Mouse (Mus musculus): ENCODE results near the gene Rhbdl1. TPM values are rescaled to one million over a fixed set of nuclear protein-coding genes. Genes with fewer than 3 reads are reported as not detected.

The Rhbdl1 gene
- polyA plus RNA-seq, 1 experiment from 2014 or later = 42.2 TPM

- 21% methylated on average over 23 of the region's 23 CpGs for WGBS
- Histone ChIP-seq H3K36me3 (ENCODE audit: control insufficient read depth, insufficient read depth) (peaks cover 22% of the 10 kb centered on the region), H3K27me3 (replicated peaks; ENCODE audit: control insufficient read depth, insufficient read depth, low read length) (no peaks in the 10 kb centered on the region), H3K4me1 (replicated peaks; ENCODE audit: control insufficient read depth, insufficient read depth, low read length) (peaks cover 54% of the 10 kb centered on the region), H3K4me2 (ENCODE audit: low read length) (peak overlapping the region; percentile 54), H3K9me3 (ENCODE audit: control insufficient read depth, low read length) (no peaks in the 10 kb centered on the region), H3K27ac (ENCODE audit: low read length) (peak overlapping the region; percentile 67), H3K9ac (replicated peaks; ENCODE audit: low read depth, low read length) (peak overlapping the region; percentile 80), H3K4me3 (replicated peaks; ENCODE audit: low read length) (peak overlapping the region; percentile 54)
- no peak for ATAC-seq
Measured at GRCm38 (mm10) chr17:25836397-25837075, 559 bp downstream of the Rhbdl1 start.

- WGBS = 91% methylated on average over 16 of the region's 16 CpGs
- no peak overlapping the region for H3K9ac ChIP-seq (replicated peaks; ENCODE audit: low read depth, low read length)
- H3K27ac ChIP-seq (ENCODE audit: low read length) = no peak overlapping the region
- no peak overlapping the region for H3K4me3 ChIP-seq (replicated peaks; ENCODE audit: low read length)
- no peaks in the 10 kb centered on the region for H3K9me3 ChIP-seq (ENCODE audit: control insufficient read depth, low read length)
- H3K36me3 ChIP-seq (ENCODE audit: control insufficient read depth, insufficient read depth) = peaks cover 23% of the 10 kb centered on the region
- no peaks in the 10 kb centered on the region for H3K27me3 ChIP-seq (replicated peaks; ENCODE audit: control insufficient read depth, insufficient read depth, low read length)
- ATAC-seq = no peak
- H3K4me1 ChIP-seq (replicated peaks; ENCODE audit: control insufficient read depth, insufficient read depth, low read length) = peaks cover 61% of the 10 kb centered on the region
- H3K4me2 ChIP-seq (ENCODE audit: low read length) = no peak overlapping the region
Measured at GRCm38 (mm10) chr17:25835816-25836215, 1.3 kb downstream of the Rhbdl1 start.

DNA sequence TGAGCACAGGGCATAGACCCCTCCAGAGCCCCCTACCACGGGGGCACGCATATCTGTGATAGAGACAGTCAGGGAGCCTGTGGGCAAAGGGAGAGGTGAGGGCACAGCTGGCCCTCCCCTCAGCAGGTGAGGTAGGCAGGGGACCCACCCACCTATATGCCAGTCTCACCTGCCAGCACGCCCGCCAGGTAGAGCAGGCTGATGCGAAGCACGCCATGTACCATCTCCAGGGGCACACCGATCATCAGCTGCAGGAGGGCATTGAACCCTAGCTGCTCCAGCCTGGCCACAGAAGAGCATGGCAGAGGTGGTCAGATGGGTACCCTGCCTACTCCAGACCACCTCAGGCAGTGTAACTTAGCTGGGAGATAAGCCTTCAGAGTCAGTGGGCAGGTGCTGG lies 1.8 kb downstream of the Rhbdl1 start:
- 95% methylated on average over 7 of the region's 7 CpGs for WGBS
- H3K36me3 ChIP-seq (ENCODE audit: control insufficient read depth, insufficient read depth) = peaks cover 22% of the 10 kb centered on the region
- H3K9me3 ChIP-seq (ENCODE audit: control insufficient read depth, low read length) = no peaks in the 10 kb centered on the region
- H3K4me3 ChIP-seq (replicated peaks; ENCODE audit: low read length) = no peak overlapping the region
- peaks cover 65% of the 10 kb centered on the region for H3K4me1 ChIP-seq (replicated peaks; ENCODE audit: control insufficient read depth, insufficient read depth, low read length)
- no peak overlapping the region for H3K4me2 ChIP-seq (ENCODE audit: low read length)
- no peak overlapping the region for H3K9ac ChIP-seq (replicated peaks; ENCODE audit: low read depth, low read length)
- H3K27me3 ChIP-seq (replicated peaks; ENCODE audit: control insufficient read depth, insufficient read depth, low read length) = no peaks in the 10 kb centered on the region
- no peak for ATAC-seq
- H3K27ac ChIP-seq (ENCODE audit: low read length) = no peak overlapping the region

DNA sequence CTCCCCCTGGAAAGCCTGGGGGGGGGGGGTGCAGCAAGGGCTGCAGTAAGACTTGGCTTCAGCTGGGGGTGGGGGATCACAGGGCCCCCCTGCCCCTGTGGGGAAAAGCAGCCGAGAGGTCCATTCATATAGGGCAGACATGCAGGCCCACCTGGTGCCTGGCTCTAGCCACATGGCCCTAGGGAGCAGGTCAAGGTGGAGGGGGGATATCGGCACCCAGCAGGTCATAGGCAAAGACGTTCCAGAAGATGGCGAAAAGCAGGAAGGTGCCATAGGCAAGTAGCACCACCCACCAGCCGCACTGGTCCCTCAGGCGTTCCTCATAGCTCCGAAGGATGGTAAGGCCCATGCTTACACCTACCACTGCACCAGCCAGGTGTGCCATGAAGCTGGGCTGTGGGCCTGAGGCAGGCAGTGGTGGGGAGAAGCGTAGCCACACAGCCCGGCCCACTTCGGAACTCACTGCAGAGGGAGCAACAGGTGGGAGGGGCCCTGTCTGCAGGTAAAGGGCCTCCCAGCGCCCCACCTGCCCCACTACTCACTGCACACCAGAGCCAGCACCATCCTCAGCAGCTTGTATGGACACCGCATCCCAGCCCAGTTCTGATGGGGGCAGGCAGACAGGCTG lies 2.4 kb downstream of the Rhbdl1 start:
- Histone ChIP-seq H3K9ac (replicated peaks; ENCODE audit: low read depth, low read length) (peak overlapping the region; percentile 84; the same call in 1 of the 2 replicates), H3K36me3 (ENCODE audit: control insufficient read depth, insufficient read depth) (peaks cover 23% of the 10 kb centered on the region), H3K4me1 (replicated peaks; ENCODE audit: control insufficient read depth, insufficient read depth, low read length) (peaks cover 71% of the 10 kb centered on the region), H3K4me2 (ENCODE audit: low read length) (peak overlapping the region; percentile 88), H3K27me3 (replicated peaks; ENCODE audit: control insufficient read depth, insufficient read depth, low read length) (no peaks in the 10 kb centered on the region), H3K27ac (ENCODE audit: low read length) (no peak overlapping the region), H3K9me3 (ENCODE audit: control insufficient read depth, low read length) (no peaks in the 10 kb centered on the region), H3K4me3 (replicated peaks; ENCODE audit: low read length) (no peak overlapping the region; the same call in 1 of the 2 replicates)
- ATAC-seq = no peak
- 87% methylated on average over 12 of the region's 12 CpGs for WGBS

- 50% methylated on average over 6 of the region's 6 CpGs for WGBS
- Histone ChIP-seq H3K4me1 (replicated peaks; ENCODE audit: control insufficient read depth, insufficient read depth, low read length) (peaks cover 75% of the 10 kb centered on the region), H3K9ac (replicated peaks; ENCODE audit: low read depth, low read length) (peak overlapping the region; percentile 84)
Measured at GRCm38 (mm10) chr17:25833961-25834594, 3.0 kb downstream of the Rhbdl1 start.

GRCm38 (mm10) chr17:25833291-25833663 lies 3.8 kb downstream of the Rhbdl1 start, which contains the start of gene Stub1:
Stub1 (minus strand) TSS chr17:25833404.
- Histone ChIP-seq H3K9me3 (ENCODE audit: control insufficient read depth, low read length) (no peaks in the 10 kb centered on the region), H3K4me3 (replicated peaks; ENCODE audit: low read length) (peak within 1 kb of the TSS; percentile 94), H3K4me1 (replicated peaks; ENCODE audit: control insufficient read depth, insufficient read depth, low read length) (peaks cover 77% of the 10 kb centered on the region), H3K36me3 (ENCODE audit: control insufficient read depth, insufficient read depth) (peaks cover 14% of the 10 kb centered on the region), H3K27me3 (replicated peaks; ENCODE audit: control insufficient read depth, insufficient read depth, low read length) (no peaks in the 10 kb centered on the region), H3K9ac (replicated peaks; ENCODE audit: low read depth, low read length) (peak within 1 kb of the TSS; percentile 86), H3K27ac (ENCODE audit: low read length) (peak within 1 kb of the TSS; percentile 94), H3K4me2 (ENCODE audit: low read length) (peak within 1 kb of the TSS; percentile 88)
- peak; percentile 31; the same call in 1 of the 2 replicates for ATAC-seq
- WGBS = under 1% methylated on average over 24 of the region's 24 CpGs

More at GRCm38 (mm10) chr17:25833961-25834594, 3.0 kb downstream of the Rhbdl1 start:
- Histone ChIP-seq H3K4me2 (ENCODE audit: low read length) (peak overlapping the region; percentile 88), H3K4me3 (replicated peaks; ENCODE audit: low read length) (peak overlapping the region; percentile 94), H3K36me3 (ENCODE audit: control insufficient read depth, insufficient read depth) (peaks cover 17% of the 10 kb centered on the region), H3K9me3 (ENCODE audit: control insufficient read depth, low read length) (no peaks in the 10 kb centered on the region), H3K27ac (ENCODE audit: low read length) (peak overlapping the region; percentile 94), H3K27me3 (replicated peaks; ENCODE audit: control insufficient read depth, insufficient read depth, low read length) (no peaks in the 10 kb centered on the region)
- ATAC-seq = no peak

DNA sequence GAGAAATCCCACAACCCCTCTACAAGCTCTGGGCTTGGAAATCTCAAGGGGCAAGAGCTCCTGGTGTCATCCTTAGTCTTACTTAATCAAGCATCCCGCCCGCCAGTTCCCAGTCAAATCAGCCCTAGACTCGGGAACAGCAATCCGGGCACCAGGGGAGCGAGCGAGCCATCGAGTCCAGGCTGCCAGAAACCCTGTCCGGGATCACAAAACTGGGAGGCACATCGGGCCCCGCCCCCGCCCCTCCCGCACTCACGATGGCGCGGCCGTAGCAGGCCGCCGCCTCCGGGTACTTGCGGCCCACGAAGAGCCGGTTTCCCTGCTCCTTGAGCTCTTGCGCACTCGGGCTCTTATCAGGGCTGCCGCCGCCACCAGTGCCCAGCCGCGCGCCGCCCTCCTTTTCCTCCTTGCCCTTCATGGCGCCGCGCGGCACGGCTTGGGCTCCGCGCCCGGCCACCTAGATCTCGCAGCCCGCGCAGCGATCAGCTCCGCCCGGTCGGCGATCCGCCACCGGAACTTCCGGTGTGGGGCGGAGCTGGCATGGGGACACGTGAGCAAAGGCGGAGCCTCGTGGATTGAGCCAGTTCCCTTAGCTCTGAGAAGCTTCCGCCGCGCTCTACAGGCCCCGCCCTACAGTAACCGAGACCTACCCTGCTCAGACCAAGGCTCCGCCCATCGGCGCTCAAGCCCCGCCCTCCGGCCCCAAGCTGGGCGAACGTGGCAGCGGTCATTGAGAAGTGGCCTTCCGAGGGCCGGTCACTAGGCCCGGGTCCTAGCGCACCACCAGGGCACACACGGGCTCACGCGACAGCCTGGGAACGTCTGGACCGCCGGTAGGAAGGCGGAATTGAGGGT lies 4.4 kb downstream of the Rhbdl1 start:
- WGBS = under 1% methylated on average over 73 of the region's 77 CpGs
- H3K27me3 ChIP-seq (replicated peaks; ENCODE audit: control insufficient read depth, insufficient read depth, low read length) = no peaks in the 10 kb centered on the region

GRCm38 (mm10) chr17:25831451-25832281 lies 5.4 kb downstream of the Rhbdl1 start:
- peak overlapping the region; percentile 94 for H3K4me3 ChIP-seq (replicated peaks; ENCODE audit: low read length)
- WGBS = 58% methylated on average over 21 of the region's 21 CpGs
- H3K27me3 ChIP-seq (replicated peaks; ENCODE audit: control insufficient read depth, insufficient read depth, low read length) = no peaks in the 10 kb centered on the region
- no peaks in the 10 kb centered on the region for H3K9me3 ChIP-seq (ENCODE audit: control insufficient read depth, low read length)
- peak overlapping the region; percentile 88; the same call in 1 of the 2 replicates for H3K27ac ChIP-seq (ENCODE audit: low read length)
- H3K9ac ChIP-seq (replicated peaks; ENCODE audit: low read depth, low read length) = peak overlapping the region; percentile 86
- H3K4me1 ChIP-seq (replicated peaks; ENCODE audit: control insufficient read depth, insufficient read depth, low read length) = peaks cover 80% of the 10 kb centered on the region
- no peak for ATAC-seq
- peaks cover 20% of the 10 kb centered on the region for H3K36me3 ChIP-seq (ENCODE audit: control insufficient read depth, insufficient read depth)
- peak overlapping the region; percentile 88 for H3K4me2 ChIP-seq (ENCODE audit: low read length)

More for the DNA sequence above, 4.4 kb downstream of the Rhbdl1 start:
- Histone ChIP-seq H3K36me3 (ENCODE audit: control insufficient read depth, insufficient read depth) (peaks cover 14% of the 10 kb centered on the region), H3K4me2 (ENCODE audit: low read length) (peak overlapping the region; percentile 88), H3K9ac (replicated peaks; ENCODE audit: low read depth, low read length) (peak overlapping the region; percentile 86), H3K9me3 (ENCODE audit: control insufficient read depth, low read length) (no peaks in the 10 kb centered on the region), H3K27ac (ENCODE audit: low read length) (peak overlapping the region; percentile 94), H3K4me3 (replicated peaks; ENCODE audit: low read length) (peak overlapping the region; percentile 94), H3K4me1 (replicated peaks; ENCODE audit: control insufficient read depth, insufficient read depth, low read length) (peaks cover 77% of the 10 kb centered on the region)
- peak; percentile 90 for ATAC-seq
